Comparison of ENCODE assay signal across 8 mouse cellular contexts in genomic region chr11:77489591-77490235, GRCm38 (mm10). TPM values are rescaled to one million over a fixed set of nuclear protein-coding genes. Genes with fewer than 3 reads are reported as not detected.
A peak's percentile ranks its signal among the peaks of the same experiment; 100 is the strongest.
DNase-seq lines count a peak whose midpoint lies in the region; ATAC-seq and TF ChIP-seq lines count a peak whose summit lies in the region.

Ankrd13b (minus strand) TSS chr11:77489678.

- H3K27me3 ChIP-seq in forebrain, embryonic 13.5 days, result no peaks in the 10 kb centered on the region
- H3K27me3 ChIP-seq in lung, postnatal 0 days (replicated peaks; ENCODE audit: insufficient read depth, low read length), result no peaks in the 10 kb centered on the region

- no peaks in the 10 kb centered on the region for H3K9me3 ChIP-seq in forebrain, embryonic 13.5 days (replicated peaks)
- H3K9me3 ChIP-seq in lung, postnatal 0 days (ENCODE audit: low read length), result no peaks in the 10 kb centered on the region

- TF ChIP-seq CTCF in bone marrow, adult 2 months (IDR thresholded peaks at IDR 0.05; ENCODE audit: control insufficient read depth, insufficient read depth, low read length), result no peak
- no peak for TF ChIP-seq CTCF in lung, postnatal 0 days (IDR thresholded peaks at IDR 0.05)

- H3K4me3 ChIP-seq in bone marrow, adult 2 months (replicated peaks; ENCODE audit: control insufficient read depth, low read depth, low read length), result peak within 1 kb of the TSS; percentile 64
- peak within 1 kb of the TSS; percentile 96 for H3K4me3 ChIP-seq in forebrain, embryonic 13.5 days
- H3K4me3 ChIP-seq in lung, postnatal 0 days (ENCODE audit: low read depth, low read length), result peak within 1 kb of the TSS; percentile 78

- peaks cover 5% of the 10 kb centered on the region; the same call in 1 of the 2 replicates for H3K4me1 ChIP-seq in bone marrow, adult 2 months (ENCODE audit: control insufficient read depth, insufficient read depth, low read length)
- H3K4me1 ChIP-seq in forebrain, embryonic 13.5 days, result peaks cover 82% of the 10 kb centered on the region
- H3K4me1 ChIP-seq in lung, postnatal 0 days (ENCODE audit: insufficient read depth, low read depth, low read length), result peaks cover 30% of the 10 kb centered on the region

- no peak within 1 kb of the TSS for H3K27ac ChIP-seq in bone marrow, adult 2 months (ENCODE audit: control insufficient read depth, insufficient read depth, low read depth, low read length, poor library complexity)
- peak within 1 kb of the TSS; percentile 92 for H3K27ac ChIP-seq in forebrain, embryonic 13.5 days
- peak within 1 kb of the TSS; percentile 32; the same call in 1 of the 2 replicates for H3K27ac ChIP-seq in lung, postnatal 0 days (ENCODE audit: low read length)

- peak within 1 kb of the TSS; percentile 98 for H3K9ac ChIP-seq in forebrain, embryonic 13.5 days
- peak within 1 kb of the TSS; percentile 48 for H3K9ac ChIP-seq in lung, postnatal 0 days (replicated peaks; ENCODE audit: low read depth)

- DNase-seq in ES-CJ7 (ENCODE audit: low read depth, low spot score), result peak; percentile 64
- peak; percentile 49 for DNase-seq in heart, postnatal 25 days (ENCODE audit: low spot score)
- peak; percentile 80 for DNase-seq in layer of hippocampus, adult 9-11 months
- peak; percentile 77 for DNase-seq in lung, postnatal 0 days (ENCODE audit: low spot score)
- peak; percentile 85 for DNase-seq in right cerebral cortex, adult 18-20 months
- no peak for DNase-seq in c-Kit-positive CD71-positive TER-119-positive erythroid progenitor cells, embryonic 14.5 days (ENCODE audit: low spot score)

- H3K4me2 ChIP-seq in forebrain, embryonic 13.5 days, result peak within 1 kb of the TSS; percentile 99
- peak within 1 kb of the TSS; percentile 99 for H3K4me2 ChIP-seq in lung, postnatal 0 days (replicated peaks; ENCODE audit: low read depth, low read length)

- intact Hi-C loops in heart, postnatal 25 days (cut with DNase I), result loop anchor here (2.0 kb wide), 1 partner anchor 23 kb away; no protein-coding TSS in a partner anchor

- no peak for TF ChIP-seq EP300 in lung, postnatal 0 days (IDR thresholded peaks at IDR 0.05)

- 4% methylated on average over 66 of the region's 87 CpGs for WGBS in bone marrow, adult 2 months
- WGBS in forebrain, embryonic 13.5 days, result under 1% methylated on average over 41 of the region's 87 CpGs
- 4% methylated on average over 32 of the region's 87 CpGs for WGBS in lung, postnatal 0 days

- ATAC-seq in forebrain, embryonic 13.5 days, result peak; percentile 67
- peak; percentile 27; the same call in 1 of the 2 replicates for ATAC-seq in lung, postnatal 0 days

- no peaks in the 10 kb centered on the region for H3K36me3 ChIP-seq in forebrain, embryonic 13.5 days (ENCODE audit: poor library complexity, severe bottlenecking)
- no peaks in the 10 kb centered on the region for H3K36me3 ChIP-seq in lung, postnatal 0 days (ENCODE audit: insufficient read depth, low read length)

- no peak for TF ChIP-seq POLR2A in bone marrow, adult 2 months (IDR thresholded peaks at IDR 0.05; ENCODE audit: borderline replicate concordance, control insufficient read depth, low read depth, low read length)

RNA-seq across cellular contexts. Expression of gene Ankrd13b, which starts in this region (rescaled TPM):
- polyA plus RNA-seq in bone marrow, adult 2 months (2011; ENCODE audit: insufficient read depth, insufficient read length, low replicate concordance, missing spikeins), result 3.1 and 5.7 TPM in 2 replicates
- 18.0 and 18.7 TPM in 2 replicates for polyA plus RNA-seq in forebrain, embryonic 13.5 days (2015; fragmentation: Nextera tagmentation; extraction: Ambion mirVana)
- 10 to 100 TPM; 10.7 to 11.7 TPM for total RNA-seq in heart, postnatal 25 days (2021)
- 1.9 and 2.2 TPM in 2 replicates for polyA plus RNA-seq in lung, postnatal 0 days (2015; fragmentation: Nextera tagmentation; extraction: Ambion mirVana)
